Mouse (Mus musculus): ENCODE data around the gene Baz2a. TPM values are rescaled to one million over a fixed set of nuclear protein-coding genes. Genes with fewer than 3 reads are reported as not detected.

Baz2a gene
- total and polyA plus RNA-seq, 3 experiments = 5.4 to 34.0 (median 12.8) TPM

- peak within 1 kb of the TSS; percentile 82 for H3K4me2 ChIP-seq (ENCODE audit: insufficient read depth, low read depth, poor library complexity, severe bottlenecking)
- peaks cover 3 to 22% of the 10 kb centered on the region in 2 experiments for H3K36me3 ChIP-seq (replicated peaks in 1 of 2; ENCODE audit: control insufficient read depth in 1 of 2, insufficient read depth in 1 of 2, low read length in 1 of 2)
- peak within 1 kb of the TSS; percentile 99 for H3K9ac ChIP-seq (ENCODE audit: insufficient read depth, low read depth)
- in situ Hi-C loops (cut with MboI; ENCODE audit: low pct_ligation_motif_present, low pct_unique_long_range_greater_than_20kb, low sequenced_read_pairs) = no loop called here
- H3K27ac ChIP-seq (ENCODE audit: insufficient read depth, low read depth) = peak within 1 kb of the TSS; percentile 91
- peaks cover 46% of the 10 kb centered on the region for H3K79me2 ChIP-seq (replicated peaks; ENCODE audit: control insufficient read depth, extremely low read depth, insufficient read depth, poor library complexity, severe bottlenecking)
- H3K9me3 ChIP-seq (replicated peaks; ENCODE audit: low read length) = no peaks in the 10 kb centered on the region
- dilution Hi-C loops (cut with MboI; ENCODE audit: extremely low pct_ligation_motif_present, extremely low pct_unique_long_range_greater_than_20kb, low sequenced_read_pairs) = no loop called here
- DNase-seq (ENCODE audit: extremely low read depth) = peak; percentile 95
- peak within 1 kb of the TSS; percentile 88 to 97 (median 90) for H3K4me3 ChIP-seq (replicated peaks in 1 of 3; ENCODE audit: low read depth in 2 of 3, low read length in 2 of 3, poor library complexity in 1 of 3)
- no peak for TF ChIP-seq SMC3 (IDR thresholded peaks at IDR 0.05; ENCODE audit: low read depth, low read length)
- TF ChIP-seq NELFE (IDR thresholded peaks at IDR 0.05; ENCODE audit: low read depth, low read length) = peak; percentile 95
- TF ChIP-seq USF2 (conservative IDR thresholded peaks at IDR 0.05; ENCODE audit: low read depth, low read length) = no peak
- no peak for TF ChIP-seq EP300 (IDR thresholded peaks at IDR 0.05; ENCODE audit: low read length)
- no peak for TF ChIP-seq ZMIZ1 (IDR thresholded peaks at IDR 0.05; ENCODE audit: low read depth, low read length)
- TF ChIP-seq MEF2A (IDR thresholded peaks at IDR 0.05; ENCODE audit: borderline replicate concordance, low read depth, low read length) = no peak; the same call in 1 of the 2 replicates
- peak; percentile 75 for TF ChIP-seq ELF1 (IDR thresholded peaks at IDR 0.05; ENCODE audit: low read depth, low read length)
- no peak for TF ChIP-seq RCOR1 (conservative IDR thresholded peaks at IDR 0.05; ENCODE audit: low read depth, low read length)
- TF ChIP-seq MAX (IDR thresholded peaks at IDR 0.05; ENCODE audit: low read length) = peak; percentile 42
- peak; percentile 96 for TF ChIP-seq POLR2A (IDR thresholded peaks at IDR 0.05; ENCODE audit: low read depth, low read length)
- TF ChIP-seq IRF4 (IDR thresholded peaks at IDR 0.05; ENCODE audit: low read depth, low read length) = peak; percentile 50; the same call in 1 of the 2 replicates
- no peak for TF ChIP-seq PAX5 (IDR thresholded peaks at IDR 0.05; ENCODE audit: low read length)
- peak; percentile 77 for TF ChIP-seq TCF12 (IDR thresholded peaks at IDR 0.05; ENCODE audit: low read depth, low read length)
- TF ChIP-seq ETS1 (conservative IDR thresholded peaks at IDR 0.05; ENCODE audit: low read depth, low read length) = no peak
- peak; percentile 92 for TF ChIP-seq NRF1 (IDR thresholded peaks at IDR 0.05; ENCODE audit: low read depth, low read length)
- TF ChIP-seq MAFK (IDR thresholded peaks at IDR 0.05; ENCODE audit: insufficient replicate concordance, low read length) = peak; percentile 73; the same call in 1 of the 2 replicates
- TF ChIP-seq E2F4 (IDR thresholded peaks at IDR 0.05; ENCODE audit: insufficient replicate concordance, low read depth, low read length) = peak; percentile 48; the same call in 1 of the 2 replicates
- no peak; the same call in 1 of the 2 replicates for TF ChIP-seq SIN3A (IDR thresholded peaks at IDR 0.05; ENCODE audit: low read length)
- peak; percentile 73 for TF ChIP-seq HCFC1 (IDR thresholded peaks at IDR 0.05; ENCODE audit: low read depth, low read length)
- TF ChIP-seq MYC (IDR thresholded peaks at IDR 0.05; ENCODE audit: low read depth, low read length) = 0 out of 2 replicates have a peak, but pooled peaks have one; percentile 52
- TF ChIP-seq MXI1 (IDR thresholded peaks at IDR 0.05; ENCODE audit: low read depth, low read length) = peak; percentile 55; the same call in 1 of the 2 replicates
- TF ChIP-seq POLR2AphosphoS2 (IDR thresholded peaks at IDR 0.05; ENCODE audit: low read depth, low read length) = no peak
- peak; percentile 97 for TF ChIP-seq CHD2 (IDR thresholded peaks at IDR 0.05; ENCODE audit: low read length)
- no peak for TF ChIP-seq USF1 (IDR thresholded peaks at IDR 0.05; ENCODE audit: low read depth, low read length)
- TF ChIP-seq UBTF (IDR thresholded peaks at IDR 0.05; ENCODE audit: low read depth, low read length) = no peak
- TF ChIP-seq CTCF (conservative IDR thresholded peaks at IDR 0.05 in 1 of 2, IDR thresholded peaks at IDR 0.05 in 1 of 2; ENCODE audit: low read depth in 2 of 2, low read length in 2 of 2) = no peak
- no peak; the same call in 1 of the 2 replicates for TF ChIP-seq GABPA (IDR thresholded peaks at IDR 0.05; ENCODE audit: insufficient replicate concordance, low read depth, low read length)
- peaks cover 3 to 31% of the 10 kb centered on the region in 2 experiments; a peak in 2 of 4 replicates for H3K4me1 ChIP-seq (ENCODE audit: control insufficient read depth in 1 of 2, insufficient read depth in 2 of 2)
- H3K27me3 ChIP-seq (replicated peaks) = no peaks in the 10 kb centered on the region
Measured at GRCm38 (mm10) chr10:128058601-128059151, 32.7 kb upstream of the Baz2a start, which contains the start of gene Ptges3. Ptges3 (plus strand) TSS chr10:128058954.

Measured in CH12.LX (cell line).